Mouse (Mus musculus) ES-Bruce4 (cell line): ENCODE measurements around the gene Spag17.
"Not testable (repeated sequence)": the region's sequence is repeated elsewhere in the genome, so short reads cannot be mapped to it uniquely, and the experiment has no call there.

Source experiments
- CTCF ChIP-seq: IDR thresholded peaks from one replicate; pipeline ENCODE4 v1.8.1; 2011; ENCODE audit warnings: low read depth, low read length
- EP300 ChIP-seq: IDR thresholded peaks from 2 replicates; pipeline ENCODE4 v1.6.1; 2011; ENCODE audit warnings: low read depth, low read length; ENCODE audit not compliant: insufficient read depth
- POLR2A ChIP-seq: IDR thresholded peaks from one replicate; pipeline ENCODE4 v1.8.1; 2011; ENCODE audit warnings: low read length; ENCODE audit not compliant: insufficient read depth

DNA sequence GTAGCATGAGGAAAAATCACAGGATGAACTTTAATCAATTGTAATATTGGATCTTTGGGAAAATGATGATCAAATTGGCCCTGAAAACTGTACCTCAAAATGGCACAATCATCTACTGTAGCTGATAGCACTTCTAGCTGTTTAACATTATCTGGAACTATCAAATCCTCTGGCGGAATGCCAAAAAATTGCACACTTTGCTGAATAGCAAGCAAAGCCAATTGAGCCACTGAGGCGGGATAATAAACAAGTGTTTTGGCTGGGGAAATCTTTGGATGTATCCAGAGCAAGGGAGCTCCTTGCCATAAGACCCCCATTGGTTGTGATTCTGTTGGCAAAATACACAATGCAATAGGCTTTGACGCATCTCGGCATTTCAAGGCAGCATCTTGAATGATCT, 9.5 kb downstream of the Spag17 start:
- not testable (repeated sequence) for TF ChIP-seq CTCF, POLR2A, EP300
